Mouse (Mus musculus) erythroblast, adult 5-6 weeks (primary cell): ENCODE results near the gene Wdr46. TPM values are rescaled to one million over a fixed set of nuclear protein-coding genes. Genes with fewer than 3 reads are reported as not detected.

Experiments used
- ATAC-seq: replicated peaks from 2 replicates; pipeline ENCODE4 v1.8.0; 2016; ENCODE audit warnings: moderate number of reproducible peaks, mild to moderate bottlenecking, moderate TSS enrichment, inconsistent platforms; ENCODE audit not compliant: poor library complexity, low FRiP score, severe bottlenecking
- total RNA-seq, 2 experiments: library from RNA; stranded (forward) in 1 of 2; stranded (reverse) in 1 of 2; fragments of 150-400 nt in 1 of 2; fragments of 200-764, 138-1000 nt in 1 of 2; gene quantifications; 2 replicates each; pipeline versions ENCODE4 v1.2.3 to v1.2.4; 2015 to 2017; ENCODE audit warnings: low replicate concordance in 2 of 2

Gene Wdr46
- total RNA-seq, 2 experiments from 2014 or later, result 8.5 to 15.9 TPM

GRCm38 (mm10) chr17:33925406-33926116 is 14.9 kb upstream of the Wdr46 start:
- no peak for ATAC-seq

DNA sequence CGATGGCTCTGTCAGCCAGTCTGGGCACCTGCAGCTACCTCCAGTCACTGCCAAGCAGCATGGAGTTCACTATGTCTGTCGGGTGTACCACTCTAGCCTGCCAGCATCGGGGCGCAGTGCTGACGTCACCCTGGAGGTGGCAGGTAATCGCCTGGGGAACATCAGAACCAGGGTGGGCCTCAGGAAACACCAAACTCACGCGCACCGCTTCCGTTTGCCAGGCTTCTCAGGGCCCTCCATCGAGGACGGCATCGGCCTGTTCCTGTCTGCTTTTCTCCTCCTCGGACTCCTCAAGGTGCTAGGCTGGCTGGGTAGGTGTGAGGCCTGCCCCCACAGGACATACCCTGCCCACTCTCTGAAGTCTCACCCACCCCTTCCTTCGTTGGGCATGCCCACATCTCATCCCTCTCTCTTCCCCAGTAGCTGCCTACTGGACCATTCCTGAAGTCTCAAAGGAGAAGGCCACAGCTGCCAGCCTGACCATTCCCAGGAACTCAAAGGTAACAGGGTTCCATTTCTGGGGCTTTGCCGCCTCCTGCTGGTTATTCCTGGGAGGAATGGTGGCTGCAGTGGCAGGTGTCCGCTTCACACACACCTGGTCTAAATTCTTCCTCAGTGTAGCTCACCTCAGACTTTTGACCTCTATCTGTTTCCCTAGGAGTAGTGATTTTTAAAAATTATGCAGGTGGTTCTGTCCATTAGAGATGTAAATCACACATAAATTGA is 14.1 kb upstream of the Wdr46 start:
- no peak for ATAC-seq

- no peak for ATAC-seq
Observed at GRCm38 (mm10) chr17:33928251-33928947, 12.1 kb upstream of the Wdr46 start.

- peak; percentile 89 for ATAC-seq
Observed at GRCm38 (mm10) chr17:33929371-33930279, 10.8 kb upstream of the Wdr46 start, which contains the start of gene Rgl2. Gene Rgl2, plus strand, starts transcription at chr17:33929543.

DNA sequence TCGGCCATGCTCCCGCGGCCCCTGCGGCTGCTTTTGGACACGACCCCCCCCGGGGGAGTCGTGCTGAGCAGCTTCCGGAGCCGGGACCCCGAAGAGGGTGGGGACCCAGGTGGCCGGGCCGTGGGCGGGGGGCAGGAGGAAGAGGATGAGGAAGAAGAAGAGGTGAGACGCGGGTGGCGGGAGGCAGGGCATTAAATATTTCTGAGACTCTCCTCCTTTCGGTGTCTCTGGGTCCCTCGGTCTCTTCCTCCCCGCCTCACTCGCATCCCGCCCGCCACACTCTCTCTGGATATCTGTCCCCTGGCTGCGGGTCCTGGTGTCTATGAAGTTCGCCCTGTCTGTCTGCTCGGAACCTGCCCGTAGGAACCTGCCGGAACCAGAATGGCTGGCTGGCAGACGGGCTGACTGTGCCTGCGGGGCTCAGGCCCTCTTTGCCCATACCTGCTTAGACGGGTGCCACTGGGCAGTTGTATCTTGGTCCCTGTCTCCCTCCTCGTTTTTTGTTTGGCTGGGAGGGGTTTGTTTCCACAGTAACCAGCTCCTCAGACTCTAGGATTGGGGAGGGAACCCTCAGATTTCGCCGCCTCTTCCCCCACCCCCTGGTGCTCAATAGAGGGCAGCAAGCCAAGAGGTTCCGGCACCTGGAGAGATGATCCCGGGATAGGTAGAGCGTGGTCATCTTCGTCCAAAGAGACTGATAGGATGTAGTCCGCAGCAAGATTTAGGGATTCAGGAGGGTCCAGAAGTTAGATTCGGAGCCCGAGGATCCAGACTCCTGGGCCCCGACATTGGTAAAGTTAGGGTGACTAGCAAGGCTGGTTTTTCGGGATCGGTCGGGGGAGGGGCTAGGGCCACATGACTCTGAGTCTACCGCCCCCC is 9.9 kb upstream of the Wdr46 start:
- no peak for ATAC-seq

- ATAC-seq, result no peak
Observed at GRCm38 (mm10) chr17:33931159-33931866, 9.1 kb upstream of the Wdr46 start.

- ATAC-seq, result no peak
Observed at GRCm38 (mm10) chr17:33931947-33932346, 8.5 kb upstream of the Wdr46 start.

GRCm38 (mm10) chr17:33932448-33932847 is 8.0 kb upstream of the Wdr46 start:
- ATAC-seq, result no peak

GRCm38 (mm10) chr17:33932970-33933369 is 7.5 kb upstream of the Wdr46 start:
- ATAC-seq, result no peak

GRCm38 (mm10) chr17:33935422-33936055 is 4.9 kb upstream of the Wdr46 start:
- no peak for ATAC-seq

DNA sequence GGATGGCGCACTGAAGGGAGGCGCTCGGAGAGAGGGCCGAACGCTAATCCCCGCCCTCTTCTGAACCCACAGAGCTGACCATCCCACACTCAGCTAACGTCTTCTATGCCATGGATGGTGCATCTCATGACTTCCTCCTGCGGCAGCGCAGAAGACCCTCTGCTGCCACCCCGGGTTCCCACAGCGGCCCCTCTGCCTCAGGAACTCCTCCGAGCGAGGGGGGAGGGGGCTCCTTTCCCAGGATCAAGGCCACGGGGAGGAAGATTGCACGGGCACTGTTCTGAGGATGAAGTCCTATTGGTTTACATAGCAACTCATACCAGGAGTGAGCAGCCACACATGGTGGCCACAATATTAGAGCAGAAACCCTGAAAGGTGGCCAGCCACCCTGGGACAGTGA is 3.5 kb upstream of the Wdr46 start:
- ATAC-seq, result no peak

DNA sequence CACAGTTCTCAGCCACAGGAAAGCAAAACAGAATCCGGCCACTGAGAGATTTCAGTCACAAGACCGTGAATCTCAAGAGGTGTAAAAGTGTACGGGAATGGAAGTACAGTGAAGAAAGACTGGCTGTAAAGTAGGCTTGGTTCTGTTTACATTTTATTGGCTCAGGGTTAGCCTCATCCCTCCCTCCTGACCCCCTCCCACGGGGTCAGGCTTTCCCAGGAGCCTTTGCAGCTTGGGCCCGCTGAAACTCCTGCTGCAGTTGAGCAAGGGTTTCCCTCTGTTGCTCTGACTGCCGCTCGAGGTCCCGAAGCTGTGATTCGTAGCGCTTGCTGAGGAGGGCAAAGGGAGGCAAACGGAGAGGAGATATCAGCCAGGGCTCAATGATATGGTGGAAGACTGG is 1.7 kb upstream of the Wdr46 start:
- no peak for ATAC-seq

DNA sequence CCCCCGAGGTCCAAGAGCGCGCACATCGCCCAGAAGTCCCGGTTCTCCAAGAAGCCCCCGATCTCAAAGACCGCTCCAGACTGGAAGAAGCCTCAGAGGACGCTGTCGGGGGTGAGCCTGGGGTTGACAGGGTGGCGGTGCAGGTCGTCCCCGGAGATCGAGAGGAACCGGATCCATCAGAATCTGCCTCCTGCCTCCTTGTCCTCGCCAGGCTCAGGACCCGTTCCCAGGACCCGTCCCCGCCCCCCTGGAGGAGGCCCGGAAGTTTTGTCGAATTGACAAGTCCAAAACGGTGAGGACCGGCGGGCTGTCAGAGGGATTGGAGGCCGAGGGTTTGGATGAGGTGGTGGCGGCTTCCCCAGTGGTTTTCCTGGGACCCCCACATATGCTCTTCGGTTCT is 521 bp downstream of the Wdr46 start:
- no peak for ATAC-seq

- no peak for ATAC-seq
Observed at GRCm38 (mm10) chr17:33941381-33941780, 921 bp downstream of the Wdr46 start.

DNA sequence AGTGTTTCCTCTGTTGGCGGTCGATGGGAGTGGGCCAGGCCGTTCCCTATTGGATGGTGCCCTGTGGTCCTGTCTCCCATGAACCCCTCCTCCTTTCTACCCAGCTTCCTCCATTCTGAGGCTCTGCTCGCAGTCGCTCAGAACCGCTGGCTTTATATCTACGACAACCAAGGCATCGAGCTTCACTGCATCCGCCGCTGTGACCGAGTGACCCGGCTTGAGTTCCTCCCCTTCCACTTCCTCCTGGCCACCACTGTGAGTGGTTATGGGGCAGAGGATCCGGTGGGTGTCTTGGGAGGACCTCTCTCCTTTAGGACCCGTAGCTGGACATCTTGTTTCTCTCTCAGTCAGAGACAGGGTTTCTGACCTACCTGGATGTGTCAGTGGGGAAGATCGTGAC is 3.0 kb downstream of the Wdr46 start:
- ATAC-seq, result no peak

DNA sequence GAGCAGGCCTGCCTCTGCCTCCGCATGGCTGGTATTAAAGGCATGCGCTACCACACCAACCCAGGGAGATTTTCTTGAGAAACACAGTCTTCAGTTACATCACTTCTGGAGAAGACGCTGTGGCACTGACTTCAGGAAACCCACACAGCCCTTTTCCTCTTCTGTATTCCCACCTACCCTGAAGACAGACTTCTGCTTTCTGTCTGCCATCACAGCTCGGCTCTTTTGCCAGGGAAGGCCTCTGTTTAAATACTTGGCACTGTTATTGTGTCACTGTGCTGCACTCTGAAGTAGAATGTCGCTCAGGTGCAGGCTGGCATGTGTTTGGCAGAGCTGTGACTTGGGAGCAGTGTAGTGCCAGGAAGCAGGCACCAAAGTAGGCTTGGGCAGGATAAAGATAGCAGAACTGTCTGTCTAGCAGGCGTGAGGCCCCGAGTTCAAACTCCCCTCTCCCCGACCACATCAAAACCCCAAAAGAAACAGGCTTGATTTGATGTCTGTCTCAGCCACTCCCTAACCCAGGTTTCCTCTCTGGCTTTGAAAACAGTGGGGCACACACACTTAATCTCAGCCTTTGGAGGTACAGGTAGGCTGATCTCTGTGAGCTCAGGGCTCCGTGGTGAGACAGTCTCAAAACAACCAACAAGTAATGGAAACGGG is 7.1 kb downstream of the Wdr46 start:
- ATAC-seq, result no peak
